Mouse (Mus musculus): Measurements from ENCODE around the gene Rpusd1. TPM values are rescaled to one million over a fixed set of nuclear protein-coding genes. Genes with fewer than 3 reads are reported as not detected.
A peak's percentile ranks its signal among the peaks of the same experiment; 100 is the strongest.

The Rpusd1 gene
- polyA plus RNA-seq, 1 experiment from 2014 or later: 3.9 TPM

- 0 out of 2 replicates have a peak, but pooled peaks cover 3% of the 10 kb centered on the region for H3K27me3 ChIP-seq (ENCODE audit: insufficient read depth, low read length)
- DNase-seq (no peak), ATAC-seq (0 out of 2 replicates have a peak, but pooled peaks have one; percentile 15)
- no peaks in the 10 kb centered on the region for H3K4me1 ChIP-seq (ENCODE audit: insufficient read depth)
- TF ChIP-seq CTCF (IDR thresholded peaks at IDR 0.05; ENCODE audit: low read depth): no peak
- TF ChIP-seq EP300 (IDR thresholded peaks at IDR 0.05; ENCODE audit: low read depth): no peak
- H3K27ac ChIP-seq (ENCODE audit: low read depth): no peak overlapping the region
- 39% methylated on average over 4 of the region's 4 CpGs for WGBS (ENCODE audit: insufficient replicate concordance)
- H3K4me2 ChIP-seq (ENCODE audit: low read depth, low read length): no peak overlapping the region
- no peaks in the 10 kb centered on the region for H3K36me3 ChIP-seq (replicated peaks; ENCODE audit: insufficient read depth, low read length)
- no peak overlapping the region for H3K9ac ChIP-seq (replicated peaks)
- H3K4me3 ChIP-seq (ENCODE audit: low read depth, low read length): no peak overlapping the region
- H3K9me3 ChIP-seq (ENCODE audit: low read length): no peaks in the 10 kb centered on the region
These were observed 28.3 kb downstream of the Rpusd1 start for GRCm38 (mm10) chr17:25755627-25756377.

GRCm38 (mm10) chr17:25756378-25757242 lies 29.1 kb downstream of the Rpusd1 start:
- Histone ChIP-seq H3K27me3 (ENCODE audit: insufficient read depth, low read length) (0 out of 2 replicates have a peak, but pooled peaks cover 3% of the 10 kb centered on the region), H3K4me3 (ENCODE audit: low read depth, low read length) (no peak overlapping the region), H3K4me2 (ENCODE audit: low read depth, low read length) (no peak overlapping the region), H3K9ac (replicated peaks) (no peak overlapping the region), H3K27ac (ENCODE audit: low read depth) (no peak overlapping the region), H3K36me3 (replicated peaks; ENCODE audit: insufficient read depth, low read length) (no peaks in the 10 kb centered on the region), H3K4me1 (ENCODE audit: insufficient read depth) (no peaks in the 10 kb centered on the region), H3K9me3 (ENCODE audit: low read length) (no peaks in the 10 kb centered on the region)
- DNase-seq (no peak), ATAC-seq (peak; percentile 7; the same call in 1 of the 2 replicates)
- WGBS (ENCODE audit: insufficient replicate concordance): 69% methylated on average over 9 of the region's 9 CpGs
- no peak for TF ChIP-seq CTCF (IDR thresholded peaks at IDR 0.05; ENCODE audit: low read depth)

- no peak overlapping the region for H3K4me3 ChIP-seq (ENCODE audit: low read depth, low read length)
- H3K9ac ChIP-seq (replicated peaks): no peak overlapping the region
- TF ChIP-seq EP300 (IDR thresholded peaks at IDR 0.05; ENCODE audit: low read depth): no peak
- no peak for TF ChIP-seq CTCF (IDR thresholded peaks at IDR 0.05; ENCODE audit: low read depth)
- no peaks in the 10 kb centered on the region for H3K9me3 ChIP-seq (ENCODE audit: low read length)
- H3K27me3 ChIP-seq (ENCODE audit: insufficient read depth, low read length): 0 out of 2 replicates have a peak, but pooled peaks cover 3% of the 10 kb centered on the region
- no peaks in the 10 kb centered on the region for H3K4me1 ChIP-seq (ENCODE audit: insufficient read depth)
- H3K27ac ChIP-seq (ENCODE audit: low read depth): no peak overlapping the region
- no peak for ATAC-seq
- H3K4me2 ChIP-seq (ENCODE audit: low read depth, low read length): no peak overlapping the region
- no peak for DNase-seq
- no peaks in the 10 kb centered on the region for H3K36me3 ChIP-seq (replicated peaks; ENCODE audit: insufficient read depth, low read length)
- WGBS (ENCODE audit: insufficient replicate concordance): 55% methylated on average over 3 of the region's 3 CpGs
These were observed 30.2 kb downstream of the Rpusd1 start for GRCm38 (mm10) chr17:25757691-25758090.

GRCm38 (mm10) chr17:25760148-25760547 lies 32.7 kb downstream of the Rpusd1 start:
- WGBS (ENCODE audit: insufficient replicate concordance): 61% methylated on average over 8 of the region's 8 CpGs
- Histone ChIP-seq H3K4me1 (ENCODE audit: insufficient read depth) (no peaks in the 10 kb centered on the region), H3K4me2 (ENCODE audit: low read depth, low read length) (no peak overlapping the region), H3K27ac (ENCODE audit: low read depth) (no peak overlapping the region), H3K9ac (replicated peaks) (no peak overlapping the region), H3K36me3 (replicated peaks; ENCODE audit: insufficient read depth, low read length) (no peaks in the 10 kb centered on the region), H3K27me3 (ENCODE audit: insufficient read depth, low read length) (0 out of 2 replicates have a peak, but pooled peaks cover 3% of the 10 kb centered on the region), H3K4me3 (ENCODE audit: low read depth, low read length) (no peak overlapping the region), H3K9me3 (ENCODE audit: low read length) (no peaks in the 10 kb centered on the region)
- TF ChIP-seq CTCF (IDR thresholded peaks at IDR 0.05; ENCODE audit: low read depth): no peak
- TF ChIP-seq EP300 (IDR thresholded peaks at IDR 0.05; ENCODE audit: low read depth): no peak
- no peak for ATAC-seq
- DNase-seq: no peak

- H3K4me2 ChIP-seq (ENCODE audit: low read depth, low read length): no peak overlapping the region
- 0 out of 2 replicates have a peak, but pooled peaks cover 3% of the 10 kb centered on the region for H3K27me3 ChIP-seq (ENCODE audit: insufficient read depth, low read length)
- DNase-seq (peak; percentile 7), ATAC-seq (no peak)
- H3K9me3 ChIP-seq (ENCODE audit: low read length): no peaks in the 10 kb centered on the region
- WGBS (ENCODE audit: insufficient replicate concordance): 51% methylated on average over 4 of the region's 4 CpGs
- no peak overlapping the region for H3K4me3 ChIP-seq (ENCODE audit: low read depth, low read length)
- H3K36me3 ChIP-seq (replicated peaks; ENCODE audit: insufficient read depth, low read length): no peaks in the 10 kb centered on the region
- H3K4me1 ChIP-seq (ENCODE audit: insufficient read depth): no peaks in the 10 kb centered on the region
- H3K27ac ChIP-seq (ENCODE audit: low read depth): no peak overlapping the region
- TF ChIP-seq EP300 (IDR thresholded peaks at IDR 0.05; ENCODE audit: low read depth) (no peak), CTCF (IDR thresholded peaks at IDR 0.05; ENCODE audit: low read depth) (no peak)
- no peak overlapping the region for H3K9ac ChIP-seq (replicated peaks)
These were observed 34.1 kb downstream of the Rpusd1 start for GRCm38 (mm10) chr17:25761561-25761970.

GRCm38 (mm10) chr17:25762591-25762990 lies 35.1 kb downstream of the Rpusd1 start:
- 28% methylated on average over 3 of the region's 3 CpGs for WGBS (ENCODE audit: insufficient replicate concordance)
- Histone ChIP-seq H3K27ac (ENCODE audit: low read depth) (no peak overlapping the region), H3K9ac (replicated peaks) (no peak overlapping the region), H3K9me3 (ENCODE audit: low read length) (no peaks in the 10 kb centered on the region), H3K4me2 (ENCODE audit: low read depth, low read length) (no peak overlapping the region), H3K36me3 (replicated peaks; ENCODE audit: insufficient read depth, low read length) (no peaks in the 10 kb centered on the region), H3K4me1 (ENCODE audit: insufficient read depth) (no peaks in the 10 kb centered on the region), H3K27me3 (ENCODE audit: insufficient read depth, low read length) (no peaks in the 10 kb centered on the region), H3K4me3 (ENCODE audit: low read depth, low read length) (no peak overlapping the region)
- DNase-seq (no peak), ATAC-seq (no peak)
- no peak for TF ChIP-seq EP300 (IDR thresholded peaks at IDR 0.05; ENCODE audit: low read depth)
- TF ChIP-seq CTCF (IDR thresholded peaks at IDR 0.05; ENCODE audit: low read depth): no peak

All from liver, postnatal 0 days (tissue).